Mouse (Mus musculus): ENCODE results near the gene Zfp706.

Gene Zfp706

DNA sequence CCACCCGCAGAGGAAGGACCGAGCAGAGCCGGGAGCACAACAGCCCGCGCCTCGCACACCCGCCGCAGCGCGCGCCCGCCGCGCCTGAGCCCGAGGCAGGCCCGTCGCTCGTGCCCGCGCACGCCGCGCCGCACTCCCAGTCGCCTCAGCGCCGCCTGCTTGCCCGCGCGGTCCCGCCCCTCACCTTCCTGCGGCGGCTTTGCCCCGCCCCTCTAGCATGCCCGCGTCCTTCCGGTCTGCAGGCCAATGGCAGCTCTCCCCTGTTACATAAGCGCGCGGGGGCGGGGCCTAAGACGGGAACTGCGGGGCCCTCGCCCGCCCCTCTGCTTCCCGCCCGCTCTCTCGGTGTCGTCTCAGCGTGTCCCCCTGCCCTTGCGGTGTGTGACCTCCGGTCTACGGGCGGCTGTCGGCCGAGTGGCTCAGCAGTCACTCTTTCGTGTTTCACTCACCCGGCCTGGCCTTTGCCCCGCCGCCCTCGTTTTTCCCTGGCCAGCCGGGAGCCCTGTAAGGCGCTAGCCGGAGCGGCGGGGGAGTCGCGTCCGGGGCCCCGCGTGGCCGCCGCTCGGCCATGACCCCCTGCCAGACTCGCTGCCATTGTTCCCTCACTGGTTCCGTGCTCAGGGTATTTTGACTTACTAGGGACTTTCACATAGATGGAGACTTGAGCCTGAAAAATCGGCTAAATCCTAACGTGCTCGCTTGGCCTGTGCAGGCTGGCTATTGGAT, at the start of gene Zfp706:
TSS of gene Zfp706 (minus strand) at position 541 of the 726 bp plus-strand sequence.
- Histone ChIP-seq H3K36me3 (ENCODE audit: insufficient read depth, low read length) (peaks cover 33% of the 10 kb centered on the region), H3K4me3 (replicated peaks; ENCODE audit: low read length) (peak within 1 kb of the TSS; percentile 94), H3K9me3 (ENCODE audit: low read length) (no peaks in the 10 kb centered on the region), H3K27me3 (ENCODE audit: insufficient read depth, low read length) (no peaks in the 10 kb centered on the region), H3K4me1 (replicated peaks; ENCODE audit: low read depth, low read length) (peaks cover 82% of the 10 kb centered on the region)
- TF ChIP-seq POU5F1 (IDR thresholded peaks at IDR 0.05; ENCODE audit: borderline replicate concordance, low read length) (no peak), NANOG (IDR thresholded peaks at IDR 0.05; ENCODE audit: borderline replicate concordance, low read length) (no peak), CTCF (conservative IDR thresholded peaks at IDR 0.05; ENCODE audit: low read length) (no peak)

DNA sequence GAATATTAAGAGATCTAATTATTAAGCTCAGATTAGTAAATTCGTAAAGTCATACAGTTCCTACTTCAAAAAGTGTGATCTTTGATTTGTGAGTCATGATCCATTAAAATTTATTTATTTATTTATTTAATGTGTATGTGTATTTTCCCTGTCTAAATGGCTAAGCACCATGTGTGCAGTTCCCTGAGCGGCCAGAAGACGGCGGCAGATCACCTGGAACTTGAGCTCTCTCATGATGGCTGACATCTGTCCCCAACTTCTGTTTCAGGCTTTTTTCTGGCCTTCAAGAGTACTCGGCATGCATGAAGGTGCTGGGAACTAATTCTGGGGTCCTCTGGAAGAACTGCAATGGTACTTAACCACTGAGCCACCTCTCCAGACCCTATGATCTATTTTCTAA, 47.0 kb upstream of the Zfp706 start:
- TF ChIP-seq CTCF (conservative IDR thresholded peaks at IDR 0.05; ENCODE audit: low read length) (peak; percentile 25), POU5F1 (IDR thresholded peaks at IDR 0.05; ENCODE audit: borderline replicate concordance, low read length) (no peak)
- Histone ChIP-seq H3K9me3 (ENCODE audit: low read length) (peaks cover 31% of the 10 kb centered on the region), H3K4me3 (replicated peaks; ENCODE audit: low read length) (no peak overlapping the region), H3K36me3 (ENCODE audit: insufficient read depth, low read length) (no peaks in the 10 kb centered on the region), H3K4me1 (replicated peaks; ENCODE audit: low read depth, low read length) (peaks cover 6% of the 10 kb centered on the region), H3K27me3 (ENCODE audit: insufficient read depth, low read length) (no peaks in the 10 kb centered on the region)

DNA sequence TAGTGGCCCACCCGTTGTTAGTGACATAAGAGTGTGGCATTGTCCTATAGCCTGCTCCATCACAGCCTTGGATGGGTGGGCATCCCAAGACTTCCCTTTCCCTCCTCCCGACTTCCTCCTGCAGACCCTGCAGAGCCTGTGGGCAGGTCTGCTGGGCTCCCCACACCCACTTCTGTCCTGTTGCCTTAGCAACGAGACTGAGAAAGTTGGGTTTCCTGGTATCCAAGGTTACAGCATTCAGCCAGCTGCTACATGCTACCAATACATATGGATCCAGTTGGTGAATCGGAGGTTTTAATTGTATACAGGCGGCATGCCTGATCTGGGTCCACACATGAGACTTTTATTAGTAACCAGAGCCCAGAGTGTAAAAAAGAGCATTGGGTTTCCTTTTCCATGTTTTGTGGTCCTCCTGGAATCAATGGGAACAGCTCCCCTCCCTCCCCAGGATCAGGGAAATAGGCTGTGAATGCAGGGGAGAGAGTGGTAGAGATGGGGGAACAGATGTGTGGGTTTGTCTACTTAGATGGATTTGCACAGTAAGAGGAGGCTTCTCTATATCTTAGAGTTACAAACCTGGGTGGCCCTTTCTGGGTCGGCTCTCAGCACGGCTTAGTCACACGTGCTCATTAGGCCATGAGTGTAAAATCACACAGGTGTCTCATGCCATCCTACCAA, 45.7 kb upstream of the Zfp706 start:
- H3K9me3 ChIP-seq (ENCODE audit: low read length) = peaks cover 31% of the 10 kb centered on the region
- no peak overlapping the region for H3K4me3 ChIP-seq (replicated peaks; ENCODE audit: low read length)
- no peak for TF ChIP-seq NANOG (IDR thresholded peaks at IDR 0.05; ENCODE audit: borderline replicate concordance, low read length)
- no peak for TF ChIP-seq CTCF (conservative IDR thresholded peaks at IDR 0.05; ENCODE audit: low read length)
- no peak for TF ChIP-seq POU5F1 (IDR thresholded peaks at IDR 0.05; ENCODE audit: borderline replicate concordance, low read length)
- no peaks in the 10 kb centered on the region for H3K27me3 ChIP-seq (ENCODE audit: insufficient read depth, low read length)
- H3K36me3 ChIP-seq (ENCODE audit: insufficient read depth, low read length) = no peaks in the 10 kb centered on the region
- peaks cover 6% of the 10 kb centered on the region for H3K4me1 ChIP-seq (replicated peaks; ENCODE audit: low read depth, low read length)

DNA sequence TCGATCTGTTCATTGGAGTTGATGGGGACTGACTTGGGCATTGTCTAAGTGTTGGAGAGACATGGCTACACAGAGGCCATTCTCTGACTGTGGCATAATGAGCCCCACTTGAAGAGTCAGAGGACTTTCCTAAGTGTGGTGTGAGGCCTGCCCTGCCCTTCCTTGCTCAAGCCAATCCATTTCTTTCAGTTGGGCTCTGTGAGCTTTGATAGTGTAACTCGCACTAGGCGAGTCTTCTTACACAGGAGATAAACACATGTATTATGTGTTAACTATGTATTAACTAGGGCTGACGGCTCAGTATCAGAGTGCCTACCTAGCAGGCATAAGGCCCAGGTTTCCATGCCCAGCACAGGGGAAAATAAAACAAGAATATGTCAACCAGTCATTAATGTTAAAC, 39.8 kb upstream of the Zfp706 start:
- Histone ChIP-seq H3K4me1 (replicated peaks; ENCODE audit: low read depth, low read length) (peaks cover 4% of the 10 kb centered on the region), H3K27me3 (ENCODE audit: insufficient read depth, low read length) (no peaks in the 10 kb centered on the region), H3K36me3 (ENCODE audit: insufficient read depth, low read length) (no peaks in the 10 kb centered on the region), H3K9me3 (ENCODE audit: low read length) (peaks cover 47% of the 10 kb centered on the region), H3K4me3 (replicated peaks; ENCODE audit: low read length) (no peak overlapping the region)
- TF ChIP-seq CTCF (conservative IDR thresholded peaks at IDR 0.05; ENCODE audit: low read length) (no peak), POU5F1 (IDR thresholded peaks at IDR 0.05; ENCODE audit: borderline replicate concordance, low read length) (no peak), NANOG (IDR thresholded peaks at IDR 0.05; ENCODE audit: borderline replicate concordance, low read length) (no peak)

DNA sequence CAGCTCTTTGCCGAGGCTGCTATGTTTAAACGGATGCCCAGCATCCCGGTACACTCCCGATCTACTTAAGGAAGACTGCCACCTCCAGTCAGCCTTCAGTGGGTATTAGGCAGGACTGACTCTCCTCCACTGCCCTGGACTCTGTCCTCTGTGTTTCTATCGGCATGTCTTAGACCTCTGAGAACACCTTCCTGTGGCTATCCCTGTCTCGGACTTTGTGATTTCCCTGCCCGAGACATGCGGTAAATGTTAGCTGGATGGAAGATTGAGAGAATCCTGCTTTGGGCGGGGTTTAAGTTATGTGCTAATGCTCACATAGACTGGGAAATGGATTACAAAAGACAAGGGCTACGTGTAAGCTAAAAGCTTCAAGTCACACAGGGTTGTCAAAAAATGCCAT, 39.0 kb upstream of the Zfp706 start:
- Histone ChIP-seq H3K4me1 (replicated peaks; ENCODE audit: low read depth, low read length) (peaks cover 4% of the 10 kb centered on the region), H3K36me3 (ENCODE audit: insufficient read depth, low read length) (no peaks in the 10 kb centered on the region), H3K27me3 (ENCODE audit: insufficient read depth, low read length) (no peaks in the 10 kb centered on the region), H3K9me3 (ENCODE audit: low read length) (peaks cover 47% of the 10 kb centered on the region), H3K4me3 (replicated peaks; ENCODE audit: low read length) (no peak overlapping the region)
- TF ChIP-seq NANOG (IDR thresholded peaks at IDR 0.05; ENCODE audit: borderline replicate concordance, low read length) = no peak

DNA sequence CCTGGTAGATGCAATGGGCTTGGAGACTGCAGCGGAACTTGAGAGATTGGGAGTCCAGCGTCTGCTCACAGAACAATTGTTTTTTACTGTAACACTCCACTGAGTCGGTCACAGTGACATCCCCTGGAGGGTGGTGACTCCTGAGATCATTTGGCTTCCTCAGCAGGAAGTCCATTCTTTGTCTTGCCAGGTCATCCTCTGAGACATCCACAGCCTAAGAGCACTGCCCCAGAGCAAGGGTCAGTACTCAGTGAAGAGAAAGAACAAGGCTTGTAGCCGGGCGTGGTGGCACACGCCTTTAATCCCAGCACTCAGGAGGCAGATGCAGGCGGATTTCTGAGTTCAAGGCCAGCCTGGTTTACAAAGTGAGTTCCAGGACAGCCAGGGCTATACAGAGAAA, 38.6 kb upstream of the Zfp706 start:
- Histone ChIP-seq H3K9me3 (ENCODE audit: low read length) (peaks cover 50% of the 10 kb centered on the region), H3K4me1 (replicated peaks; ENCODE audit: low read depth, low read length) (peaks cover 4% of the 10 kb centered on the region), H3K36me3 (ENCODE audit: insufficient read depth, low read length) (no peaks in the 10 kb centered on the region), H3K4me3 (replicated peaks; ENCODE audit: low read length) (no peak overlapping the region), H3K27me3 (ENCODE audit: insufficient read depth, low read length) (no peaks in the 10 kb centered on the region)
- TF ChIP-seq POU5F1 (IDR thresholded peaks at IDR 0.05; ENCODE audit: borderline replicate concordance, low read length) = no peak
- TF ChIP-seq CTCF (conservative IDR thresholded peaks at IDR 0.05; ENCODE audit: low read length) = no peak
- TF ChIP-seq NANOG (IDR thresholded peaks at IDR 0.05; ENCODE audit: borderline replicate concordance, low read length) = no peak

DNA sequence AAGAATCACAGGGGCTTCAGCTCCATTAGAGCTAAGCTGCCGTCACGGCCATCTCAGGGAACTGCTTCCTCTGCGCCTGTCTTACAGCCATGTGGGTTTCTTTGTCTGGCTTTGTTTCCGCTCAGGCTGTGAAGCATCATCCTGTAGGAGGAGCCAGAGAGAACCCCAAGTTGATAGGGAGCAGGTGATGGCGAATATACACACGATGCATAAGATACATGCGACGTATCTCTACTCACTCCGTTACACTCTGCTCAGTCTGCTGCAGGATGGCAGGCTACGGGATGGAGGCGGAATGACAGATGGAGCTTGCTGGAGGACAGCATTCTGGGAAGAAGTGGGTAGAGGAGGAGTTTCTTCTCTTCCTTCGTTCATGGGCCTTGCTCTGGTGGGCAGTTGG, 37.9 kb upstream of the Zfp706 start:
- Histone ChIP-seq H3K4me3 (replicated peaks; ENCODE audit: low read length) (peak overlapping the region; percentile 43), H3K36me3 (ENCODE audit: insufficient read depth, low read length) (no peaks in the 10 kb centered on the region), H3K9me3 (ENCODE audit: low read length) (peaks cover 50% of the 10 kb centered on the region), H3K27me3 (ENCODE audit: insufficient read depth, low read length) (no peaks in the 10 kb centered on the region), H3K4me1 (replicated peaks; ENCODE audit: low read depth, low read length) (peaks cover 4% of the 10 kb centered on the region)
- TF ChIP-seq NANOG (IDR thresholded peaks at IDR 0.05; ENCODE audit: borderline replicate concordance, low read length) = no peak
- no peak for TF ChIP-seq CTCF (conservative IDR thresholded peaks at IDR 0.05; ENCODE audit: low read length)
- no peak for TF ChIP-seq POU5F1 (IDR thresholded peaks at IDR 0.05; ENCODE audit: borderline replicate concordance, low read length)

DNA sequence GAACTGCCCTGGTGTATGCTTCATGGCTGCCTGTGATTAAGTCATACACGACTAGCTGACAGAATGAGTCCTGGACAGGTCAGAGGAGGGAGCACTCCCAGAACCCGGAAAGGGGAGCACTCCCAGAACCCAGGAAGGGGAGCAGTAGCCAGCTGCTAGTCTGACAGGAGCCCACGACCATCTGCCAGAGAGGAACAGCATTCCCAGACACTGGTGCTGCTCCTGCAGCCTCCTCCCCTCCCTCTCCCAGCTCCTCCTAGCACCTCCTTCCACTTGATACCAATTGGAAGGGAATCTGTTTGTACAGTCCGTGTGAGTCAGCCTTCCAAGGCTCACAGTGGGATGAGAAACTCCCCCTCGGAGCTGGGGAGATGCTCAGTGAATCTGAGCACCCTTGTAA, 35.0 kb upstream of the Zfp706 start:
- H3K9me3 ChIP-seq (ENCODE audit: low read length) = peaks cover 50% of the 10 kb centered on the region
- TF ChIP-seq POU5F1 (IDR thresholded peaks at IDR 0.05; ENCODE audit: borderline replicate concordance, low read length) = no peak
- no peak for TF ChIP-seq CTCF (conservative IDR thresholded peaks at IDR 0.05; ENCODE audit: low read length)
- no peak for TF ChIP-seq NANOG (IDR thresholded peaks at IDR 0.05; ENCODE audit: borderline replicate concordance, low read length)
- no peaks in the 10 kb centered on the region for H3K27me3 ChIP-seq (ENCODE audit: insufficient read depth, low read length)

More for the DNA sequence above, 35.0 kb upstream of the Zfp706 start:
- peaks cover 4% of the 10 kb centered on the region for H3K4me1 ChIP-seq (replicated peaks; ENCODE audit: low read depth, low read length)
- no peaks in the 10 kb centered on the region for H3K36me3 ChIP-seq (ENCODE audit: insufficient read depth, low read length)
- H3K4me3 ChIP-seq (replicated peaks; ENCODE audit: low read length) = no peak overlapping the region

Measured in E14TG2a.4 (cell line).